Mouse (Mus musculus): ENCODE measurements around the gene Tsc1.

Gene Tsc1

GRCm38 (mm10) chr2:28727786-28728404 is 86.9 kb downstream of the Tsc1 start:
- DNase-seq (ENCODE audit: low read depth, low spot score), result no peak

GRCm38 (mm10) chr2:28730676-28731075 is 89.6 kb downstream of the Tsc1 start:
- DNase-seq (ENCODE audit: low read depth, low spot score), result no peak

- DNase-seq (ENCODE audit: low read depth, low spot score), result no peak
Observed at GRCm38 (mm10) chr2:28737112-28737511, 96.1 kb downstream of the Tsc1 start.

- no peak for DNase-seq (ENCODE audit: low read depth, low spot score)
Observed at GRCm38 (mm10) chr2:28740159-28740558, 99.1 kb downstream of the Tsc1 start.

Measured in brain, embryonic 18.5 days (tissue).